Mouse (Mus musculus): ENCODE results near the gene Npas3. TPM values are rescaled to one million over a fixed set of nuclear protein-coding genes. Genes with fewer than 3 reads are reported as not detected.

The Npas3 gene
- polyA plus RNA-seq, 1 experiment from 2014 or later, result not detected

DNA sequence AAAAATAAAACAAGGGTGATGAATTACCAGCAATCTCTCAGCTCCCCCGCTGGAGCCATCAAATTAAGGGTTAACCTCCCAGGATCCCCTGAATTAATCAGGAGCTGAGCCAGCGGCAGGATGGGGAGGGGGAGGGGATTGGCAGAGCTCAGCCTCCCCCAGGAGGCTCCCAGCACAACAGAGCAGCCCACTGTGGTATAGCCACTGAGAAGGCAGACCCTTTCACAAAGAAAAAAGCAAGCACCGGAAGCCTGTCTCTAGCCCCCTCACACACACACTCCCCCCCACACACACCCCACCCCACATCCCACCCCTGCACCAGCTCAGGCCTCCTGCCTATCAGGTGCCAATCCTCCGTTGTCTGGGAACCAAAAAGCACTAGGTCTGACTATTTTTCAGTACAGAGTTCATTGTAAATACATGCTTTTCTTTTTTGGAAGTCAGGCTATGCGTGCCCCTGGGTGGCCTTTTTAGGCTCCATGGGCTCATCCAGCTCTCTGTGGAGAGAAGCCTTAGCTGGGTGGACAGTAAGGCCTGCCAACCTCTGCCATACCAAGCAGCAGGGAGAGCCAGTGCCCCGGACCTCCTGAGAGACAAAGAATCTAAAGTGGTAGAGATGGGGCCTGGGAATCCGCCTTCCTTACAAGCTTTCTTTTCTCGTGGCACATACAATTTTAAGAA lies 786.3 kb downstream of the Npas3 start:
- H3K36me3 ChIP-seq (ENCODE audit: inconsistent target), result no peaks in the 10 kb centered on the region
- 76% methylated on average over 8 of the region's 8 CpGs for WGBS (ENCODE audit: missing documents)
- H3K27ac ChIP-seq, result no peak overlapping the region
- H3K79me2 ChIP-seq (ENCODE audit: inconsistent target), result no peaks in the 10 kb centered on the region
- no peak overlapping the region for H3K4me3 ChIP-seq (ENCODE audit: inconsistent target)

DNA sequence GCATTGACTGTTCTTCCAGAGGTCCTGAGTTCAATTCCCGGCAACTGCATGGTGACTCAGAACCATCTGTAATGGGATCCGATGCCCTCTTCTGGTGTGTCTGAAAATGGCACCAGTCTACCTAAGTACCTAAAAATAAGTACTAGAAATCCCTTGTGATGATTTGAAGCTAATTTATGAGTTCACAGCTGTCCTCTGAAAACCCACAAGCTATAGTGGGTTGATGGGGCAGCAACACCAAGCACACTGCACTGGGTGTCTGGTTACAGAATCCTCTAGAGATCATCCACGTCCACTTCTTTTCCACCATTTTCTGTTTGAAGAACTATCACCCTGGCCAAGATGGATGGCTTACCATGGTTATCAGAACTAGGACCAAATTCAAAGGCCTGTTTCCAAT lies 789.1 kb downstream of the Npas3 start:
- WGBS (ENCODE audit: missing documents), result 100% methylated on average over 3 of the region's 3 CpGs
- no peak overlapping the region for H3K4me3 ChIP-seq (ENCODE audit: inconsistent target)
- H3K27ac ChIP-seq, result no peak overlapping the region
- no peaks in the 10 kb centered on the region for H3K36me3 ChIP-seq (ENCODE audit: inconsistent target)
- no peaks in the 10 kb centered on the region for H3K79me2 ChIP-seq (ENCODE audit: inconsistent target)

GRCm38 (mm10) chr12:54042996-54043544 lies 794.6 kb downstream of the Npas3 start:
- Histone ChIP-seq H3K4me3 (ENCODE audit: inconsistent target) (no peak overlapping the region), H3K27ac (no peak overlapping the region), H3K36me3 (ENCODE audit: inconsistent target) (no peaks in the 10 kb centered on the region), H3K79me2 (ENCODE audit: inconsistent target) (no peaks in the 10 kb centered on the region)
- WGBS (ENCODE audit: missing documents), result 79% methylated on average over 8 of the region's 9 CpGs

- 80% methylated on average over 15 of the region's 15 CpGs for WGBS (ENCODE audit: missing documents)
- H3K79me2 ChIP-seq (ENCODE audit: inconsistent target), result no peaks in the 10 kb centered on the region
- no peaks in the 10 kb centered on the region for H3K36me3 ChIP-seq (ENCODE audit: inconsistent target)
- H3K4me3 ChIP-seq (ENCODE audit: inconsistent target), result no peak overlapping the region
- no peak overlapping the region for H3K27ac ChIP-seq
These were observed 796.3 kb downstream of the Npas3 start for GRCm38 (mm10) chr12:54044606-54045334.

- Histone ChIP-seq H3K36me3 (ENCODE audit: inconsistent target) (no peaks in the 10 kb centered on the region), H3K27ac (no peak overlapping the region), H3K4me3 (ENCODE audit: inconsistent target) (no peak overlapping the region), H3K79me2 (ENCODE audit: inconsistent target) (no peaks in the 10 kb centered on the region)
- 79% methylated on average over 4 of the region's 4 CpGs for whole genome bisulfite sequencing (ENCODE audit: missing documents)
These were observed 796.9 kb downstream of the Npas3 start for GRCm38 (mm10) chr12:54045360-54045759.

GRCm38 (mm10) chr12:54046824-54047223 lies 798.3 kb downstream of the Npas3 start:
- no peak overlapping the region for H3K4me3 ChIP-seq (ENCODE audit: inconsistent target)
- H3K36me3 ChIP-seq (ENCODE audit: inconsistent target), result no peaks in the 10 kb centered on the region
- no peaks in the 10 kb centered on the region for H3K79me2 ChIP-seq (ENCODE audit: inconsistent target)
- 80% methylated on average over 5 of the region's 6 CpGs for WGBS (ENCODE audit: missing documents)
- H3K27ac ChIP-seq, result no peak overlapping the region

GRCm38 (mm10) chr12:54048126-54048525 lies 799.6 kb downstream of the Npas3 start:
- no peak overlapping the region for H3K4me3 ChIP-seq (ENCODE audit: inconsistent target)
- 87% methylated on average over 5 of the region's 5 CpGs for WGBS (ENCODE audit: missing documents)
- H3K36me3 ChIP-seq (ENCODE audit: inconsistent target), result no peaks in the 10 kb centered on the region
- H3K27ac ChIP-seq, result no peak overlapping the region
- no peaks in the 10 kb centered on the region for H3K79me2 ChIP-seq (ENCODE audit: inconsistent target)

DNA sequence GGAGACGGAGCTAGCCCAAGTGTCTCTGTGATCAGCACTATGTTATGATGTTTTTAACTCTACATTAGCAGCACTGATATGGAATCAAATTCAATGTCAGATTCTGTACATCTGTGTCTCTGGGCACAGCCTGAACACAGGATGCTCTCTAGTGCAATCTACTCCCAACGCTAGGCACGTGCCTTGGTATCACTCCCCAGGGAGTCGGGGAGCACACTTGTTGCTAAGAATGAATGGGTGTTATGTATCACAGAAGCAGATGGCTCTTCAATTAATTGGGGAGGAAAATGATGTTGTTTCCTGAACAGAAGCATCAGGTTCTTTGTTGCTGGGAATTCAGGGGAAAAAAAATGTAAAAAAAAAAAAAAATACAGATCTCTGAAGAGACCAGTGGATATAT lies 801.4 kb downstream of the Npas3 start:
- Histone ChIP-seq H3K27ac (no peak overlapping the region), H3K4me3 (ENCODE audit: inconsistent target) (no peak overlapping the region), H3K36me3 (ENCODE audit: inconsistent target) (no peaks in the 10 kb centered on the region), H3K79me2 (ENCODE audit: inconsistent target) (no peaks in the 10 kb centered on the region)
- 86% methylated on average over 4 of the region's 4 CpGs for WGBS (ENCODE audit: missing documents)

DNA sequence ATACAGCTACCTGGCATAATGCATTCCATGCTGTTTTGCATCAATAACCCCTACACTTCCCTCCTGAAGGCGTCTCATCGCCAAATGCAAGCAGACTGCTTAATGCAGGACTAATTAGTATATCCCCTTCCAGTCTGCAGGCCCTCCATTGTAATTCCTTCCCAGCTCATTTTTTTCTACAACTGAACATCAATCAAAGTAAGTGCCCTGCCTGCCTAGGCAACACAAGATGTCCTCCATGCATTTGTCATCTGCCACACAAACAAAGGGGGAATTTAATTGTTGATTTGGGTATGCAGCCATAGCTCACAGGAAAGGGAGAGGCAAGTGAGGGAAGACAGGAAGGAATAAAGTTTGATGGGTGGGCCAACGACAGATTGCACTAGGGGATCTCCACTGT lies 804.5 kb downstream of the Npas3 start:
- Histone ChIP-seq H3K79me2 (ENCODE audit: inconsistent target) (no peaks in the 10 kb centered on the region), H3K36me3 (ENCODE audit: inconsistent target) (no peaks in the 10 kb centered on the region), H3K27ac (no peak overlapping the region), H3K4me3 (ENCODE audit: inconsistent target) (no peak overlapping the region)
- 81% methylated on average over 3 of the region's 3 CpGs for WGBS (ENCODE audit: missing documents)

DNA sequence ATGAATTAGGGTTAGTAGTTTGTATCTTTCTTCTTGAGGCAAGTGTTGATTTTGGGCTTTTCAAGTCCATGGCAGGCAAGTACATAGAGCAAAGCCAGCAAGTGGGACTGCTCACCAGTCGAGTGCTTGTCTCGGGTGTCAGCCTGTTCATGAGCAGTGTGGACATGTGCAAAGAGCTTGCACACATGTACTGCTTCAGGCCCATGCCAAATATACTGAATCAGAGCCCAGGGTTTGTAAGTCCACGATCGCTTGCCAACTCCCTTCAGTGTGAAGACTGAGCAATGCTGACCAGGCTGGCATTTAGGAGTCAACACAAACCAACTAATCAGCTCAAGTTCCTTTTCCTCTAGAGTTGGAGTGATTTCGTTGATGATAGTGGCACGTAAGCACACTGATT lies 805.1 kb downstream of the Npas3 start:
- H3K79me2 ChIP-seq (ENCODE audit: inconsistent target), result no peaks in the 10 kb centered on the region
- WGBS (ENCODE audit: missing documents), result 92% methylated on average over 6 of the region's 6 CpGs
- no peak overlapping the region for H3K27ac ChIP-seq
- H3K36me3 ChIP-seq (ENCODE audit: inconsistent target), result no peaks in the 10 kb centered on the region
- no peak overlapping the region for H3K4me3 ChIP-seq (ENCODE audit: inconsistent target)

GRCm38 (mm10) chr12:54060732-54061131 lies 812.3 kb downstream of the Npas3 start:
- 27% methylated on average over 8 of the region's 8 CpGs for WGBS (ENCODE audit: missing documents)
- Histone ChIP-seq H3K36me3 (ENCODE audit: inconsistent target) (no peaks in the 10 kb centered on the region), H3K79me2 (ENCODE audit: inconsistent target) (no peaks in the 10 kb centered on the region), H3K27ac (no peak overlapping the region), H3K4me3 (ENCODE audit: inconsistent target) (no peak overlapping the region)

DNA sequence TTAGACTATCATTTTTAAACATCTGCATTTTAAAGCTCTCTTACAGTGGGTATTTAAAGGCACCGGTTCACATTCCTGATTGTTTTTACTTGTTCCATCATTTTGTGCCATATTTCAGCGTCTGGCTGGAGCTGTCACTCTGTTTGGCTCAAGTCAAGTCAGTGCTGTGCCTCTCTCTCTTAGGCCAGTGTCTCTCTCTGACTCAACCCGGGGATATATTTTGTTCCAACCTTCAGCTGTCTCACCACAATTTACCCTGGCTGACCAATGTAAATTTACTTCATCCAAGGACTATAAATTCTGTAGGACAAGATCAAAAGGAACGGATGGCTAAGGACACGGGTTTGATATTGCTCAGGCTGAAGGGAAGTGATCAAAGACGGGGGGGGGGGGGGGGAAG lies 812.7 kb downstream of the Npas3 start:
- H3K4me3 ChIP-seq (ENCODE audit: inconsistent target), result no peak overlapping the region
- no peaks in the 10 kb centered on the region for H3K36me3 ChIP-seq (ENCODE audit: inconsistent target)
- no peak overlapping the region for H3K27ac ChIP-seq
- H3K79me2 ChIP-seq (ENCODE audit: inconsistent target), result no peaks in the 10 kb centered on the region
- WGBS (ENCODE audit: missing documents), result 52% methylated on average over 6 of the region's 6 CpGs

GRCm38 (mm10) chr12:54064986-54065385 lies 816.5 kb downstream of the Npas3 start:
- 85% methylated on average over 15 of the region's 16 CpGs for WGBS (ENCODE audit: missing documents)
- Histone ChIP-seq H3K36me3 (ENCODE audit: inconsistent target) (no peaks in the 10 kb centered on the region), H3K79me2 (ENCODE audit: inconsistent target) (no peaks in the 10 kb centered on the region), H3K27ac (no peak overlapping the region), H3K4me3 (ENCODE audit: inconsistent target) (no peak overlapping the region)

- no peaks in the 10 kb centered on the region for H3K36me3 ChIP-seq (ENCODE audit: inconsistent target)
- 42% methylated on average over 11 of the region's 11 CpGs for WGBS (ENCODE audit: missing documents)
- no peaks in the 10 kb centered on the region for H3K79me2 ChIP-seq (ENCODE audit: inconsistent target)
- no peak overlapping the region for H3K27ac ChIP-seq
- no peak overlapping the region for H3K4me3 ChIP-seq (ENCODE audit: inconsistent target)
These were observed 817.1 kb downstream of the Npas3 start for GRCm38 (mm10) chr12:54065607-54066006.

DNA sequence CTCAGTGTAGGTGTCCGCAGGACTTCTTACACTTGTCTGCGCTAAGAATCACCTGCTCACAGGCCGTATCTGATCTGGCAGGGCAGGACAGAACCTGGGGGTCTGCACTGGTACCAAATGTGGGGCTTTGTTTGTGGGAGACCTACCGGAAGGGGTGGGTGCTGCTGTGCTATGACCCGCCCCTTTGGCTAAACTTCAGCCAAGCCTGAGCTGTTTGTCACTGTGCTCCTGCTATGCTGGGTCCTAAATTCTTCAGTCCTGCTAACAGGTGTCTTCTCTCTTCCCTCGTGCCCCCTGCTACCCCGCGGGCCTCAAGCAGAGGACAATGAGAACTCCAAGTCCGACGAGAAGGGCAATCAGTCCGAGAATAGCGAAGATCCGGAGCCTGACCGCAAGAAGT lies 818.9 kb downstream of the Npas3 start:
- H3K79me2 ChIP-seq (ENCODE audit: inconsistent target), result no peaks in the 10 kb centered on the region
- no peak overlapping the region for H3K27ac ChIP-seq
- no peaks in the 10 kb centered on the region for H3K36me3 ChIP-seq (ENCODE audit: inconsistent target)
- WGBS (ENCODE audit: missing documents), result 34% methylated on average over 14 of the region's 14 CpGs
- no peak overlapping the region for H3K4me3 ChIP-seq (ENCODE audit: inconsistent target)
